Mouse (Mus musculus): Measurements from ENCODE around the gene Ahcyl2.

The Ahcyl2 gene

GRCm38 (mm10) chr6:29853213-29853899 lies 85.5 kb downstream of the Ahcyl2 start:
- DNase-seq (ENCODE audit: low read depth) = peak; percentile 86

- DNase-seq (ENCODE audit: low read depth) = no peak
These were observed 86.1 kb downstream of the Ahcyl2 start for GRCm38 (mm10) chr6:29853900-29854390.

GRCm38 (mm10) chr6:29858619-29859018 lies 90.8 kb downstream of the Ahcyl2 start:
- no peak for DNase-seq (ENCODE audit: low read depth)

GRCm38 (mm10) chr6:29859344-29859743 lies 91.5 kb downstream of the Ahcyl2 start:
- DNase-seq (ENCODE audit: low read depth) = no peak

- DNase-seq (ENCODE audit: low read depth) = peak; percentile 73
These were observed 92.4 kb downstream of the Ahcyl2 start for GRCm38 (mm10) chr6:29860238-29860637.

- no peak for DNase-seq (ENCODE audit: low read depth)
These were observed 97.1 kb downstream of the Ahcyl2 start for GRCm38 (mm10) chr6:29864926-29865325.

- DNase-seq (ENCODE audit: low read depth) = no peak
These were observed 99.3 kb downstream of the Ahcyl2 start for GRCm38 (mm10) chr6:29866935-29867724.

- no peak for DNase-seq (ENCODE audit: low read depth)
These were observed 100.6 kb downstream of the Ahcyl2 start for GRCm38 (mm10) chr6:29868341-29868895.

GRCm38 (mm10) chr6:29873654-29874053 lies 105.8 kb downstream of the Ahcyl2 start:
- DNase-seq (ENCODE audit: low read depth) = no peak

- no peak for DNase-seq (ENCODE audit: low read depth)
These were observed 107.8 kb downstream of the Ahcyl2 start for GRCm38 (mm10) chr6:29875576-29875975.

GRCm38 (mm10) chr6:29876782-29877181 lies 109.0 kb downstream of the Ahcyl2 start:
- DNase-seq (ENCODE audit: low read depth) = no peak

GRCm38 (mm10) chr6:29879579-29879978 lies 111.8 kb downstream of the Ahcyl2 start:
- no peak for DNase-seq (ENCODE audit: low read depth)

GRCm38 (mm10) chr6:29880796-29881195 lies 113.0 kb downstream of the Ahcyl2 start:
- DNase-seq (ENCODE audit: low read depth) = no peak

GRCm38 (mm10) chr6:29881936-29882335 lies 114.1 kb downstream of the Ahcyl2 start:
- DNase-seq (ENCODE audit: low read depth) = no peak

- no peak for DNase-seq (ENCODE audit: low read depth)
These were observed 115.1 kb downstream of the Ahcyl2 start for GRCm38 (mm10) chr6:29882870-29883269.

GRCm38 (mm10) chr6:29891151-29891550 lies 123.3 kb downstream of the Ahcyl2 start:
- no peak for DNase-seq (ENCODE audit: low read depth)

GRCm38 (mm10) chr6:29896976-29897375 lies 129.2 kb downstream of the Ahcyl2 start:
- DNase-seq (ENCODE audit: low read depth) = no peak

GRCm38 (mm10) chr6:29901450-29901849 lies 133.6 kb downstream of the Ahcyl2 start:
- no peak for DNase-seq (ENCODE audit: low read depth)

- no peak for DNase-seq (ENCODE audit: low read depth)
These were observed 134.4 kb downstream of the Ahcyl2 start for GRCm38 (mm10) chr6:29902256-29902655.

- no peak for DNase-seq (ENCODE audit: low read depth)
These were observed 135.6 kb downstream of the Ahcyl2 start for GRCm38 (mm10) chr6:29903343-29903914.

- no peak for DNase-seq (ENCODE audit: low read depth)
These were observed 136.5 kb downstream of the Ahcyl2 start for GRCm38 (mm10) chr6:29904281-29904680.

- DNase-seq (ENCODE audit: low read depth) = no peak
These were observed 142.8 kb downstream of the Ahcyl2 start for GRCm38 (mm10) chr6:29910631-29911030.

GRCm38 (mm10) chr6:29913673-29914072 lies 145.9 kb downstream of the Ahcyl2 start:
- no peak for DNase-seq (ENCODE audit: low read depth)
